Mouse (Mus musculus) liver, embryonic 14.5 days (tissue): ENCODE data around the gene Thrap3. TPM values are rescaled to one million over a fixed set of nuclear protein-coding genes. Genes with fewer than 3 reads are reported as not detected.
"Not testable (repeated sequence)": the region's sequence is repeated elsewhere in the genome, so short reads cannot be mapped to it uniquely, and the experiment has no call there.

ENCODE experiments used
- ATAC-seq: fragments of 200-750 bp; cut with Nextera tagmentation; 2 replicates; pipeline ENCODE4 v1.8.0; 2017; ENCODE audit warnings: moderate number of reproducible peaks, mild to moderate bottlenecking, moderate library complexity; ENCODE audit not compliant: insufficient read depth
- DNase-seq, 3 experiments: peaks; one replicate each; pipeline ENCODE4 v3.0.0-alpha.2; 2012 to 2013; ENCODE audit warnings: low read depth in 3 of 3, low spot score in 3 of 3
- H3K27ac ChIP-seq: fragments of 300-500 bp; sonication (generic); 2 replicates; pipeline ENCODE4 v1.5.1; 2014; ENCODE audit warnings: moderate library complexity, mild to moderate bottlenecking, control low read depth, inconsistent platforms
- H3K27me3 ChIP-seq: fragments of 300-500 bp; sonication (generic); 2 replicates; pipeline ENCODE4 v1.6.1; 2014; ENCODE audit warnings: mild to moderate bottlenecking, low read length, moderate library complexity; ENCODE audit not compliant: control insufficient read depth, insufficient read depth
- H3K36me3 ChIP-seq: fragments of 300-500 bp; sonication (generic); replicated peaks from 2 replicates; pipeline ENCODE4 v1.6.1; 2014; ENCODE audit warnings: low read depth; ENCODE audit not compliant: control insufficient read depth, insufficient read depth
- H3K4me1 ChIP-seq, 2 experiments: fragments of 200-500 bp in 1 of 2; fragments of 300-500 bp in 1 of 2; sonication (generic) in 1 of 2; replicated peaks; 2 replicates each; pipeline ENCODE4 v1.6.1; 2012 to 2014; ENCODE audit warnings: antibody characterized with exemption in 1 of 2, inconsistent platforms in 1 of 2, low read length in 1 of 2; ENCODE audit not compliant: control insufficient read depth in 2 of 2, insufficient read depth in 2 of 2
- H3K4me2 ChIP-seq: fragments of 300-500 bp; sonication (generic); 2 replicates; pipeline ENCODE4 v1.6.1; 2014; ENCODE audit warnings: low read depth, mild to moderate bottlenecking, control low read depth, moderate library complexity
- H3K4me3 ChIP-seq, 2 experiments: fragments of 200-500 bp in 1 of 2; fragments of 300-500 bp in 1 of 2; sonication (generic) in 1 of 2; 2 replicates each; pipeline ENCODE4 v1.5.1; 2012 to 2014; ENCODE audit warnings: low read depth in 2 of 2, low read length in 2 of 2, mild to moderate bottlenecking in 2 of 2, control low read depth in 1 of 2, inconsistent platforms in 1 of 2, moderate library complexity in 1 of 2; ENCODE audit not compliant: insufficient read depth in 1 of 2
- H3K9ac ChIP-seq: fragments of 300-500 bp; sonication (generic); replicated peaks from 2 replicates; pipeline ENCODE4 v1.6.1; 2014; ENCODE audit warnings: mild to moderate bottlenecking, control low read depth, moderate library complexity
- H3K9me3 ChIP-seq: fragments of 300-500 bp; sonication (generic); 2 replicates; pipeline ENCODE4 v1.6.1; 2016; ENCODE audit warnings: low read length, mixed read lengths; ENCODE audit not compliant: control insufficient read depth
- CTCF ChIP-seq: IDR thresholded peaks from 2 replicates; pipeline ENCODE4 v1.5.1; 2016; ENCODE audit warnings: antibody characterized with exemption, low read depth, control low read depth
- EP300 ChIP-seq: IDR thresholded peaks from 2 replicates; pipeline ENCODE4 v1.6.1; 2016; ENCODE audit warnings: antibody characterized with exemption, low read depth
- WGBS: fragments of 180-500 bp; shearing (Covaris S2); extraction: QIAGEN DNeasy Blood & Tissue Kit; methylation state at CpG from one replicate; pipeline ENCODE4 v1.1.7; 2014; ENCODE audit not compliant: insufficient replicate concordance; 5-methylcytosine and 5-hydroxymethylcytosine counted together
- polyA plus RNA-seq, 2 experiments: library from polyadenylated mRNA; depleted of rRNA in 1 of 2; stranded (reverse) in 1 of 2; unstranded in 1 of 2; fragments of >200 nt; fragmentation: Nextera tagmentation in 1 of 2; extraction: Ambion mirVana in 1 of 2; gene quantifications; 2 replicates each; pipeline versions ENCODE4 v1.2.1 to v1.2.3; 2012 to 2014

Gene Thrap3
- polyA plus RNA-seq, 2 experiments, result 62.6 to 77.9 TPM

- 38% methylated on average over 5 of the region's 5 CpGs for WGBS
- Histone ChIP-seq H3K9ac (no peak overlapping the region), H3K27ac (no peak overlapping the region)
Observed at GRCm38 (mm10) chr4:126228144-126228543, 25.6 kb upstream of the Thrap3 start.

GRCm38 (mm10) chr4:126227077-126227761, 24.7 kb upstream of the Thrap3 start:
- peak overlapping the region; percentile 45 for H3K4me2 ChIP-seq
- peaks cover 5% of the 10 kb centered on the region; the same call in 1 of the 2 replicates for H3K27me3 ChIP-seq
- 6% methylated on average over 18 of the region's 18 CpGs for WGBS
- H3K9ac ChIP-seq, result no peak overlapping the region
- TF ChIP-seq EP300, result no peak
- TF ChIP-seq CTCF, result peak; percentile 94
- ATAC-seq (peak; percentile 71), DNase-seq (peak; percentile 53 to 62 (median 61))
- no peak overlapping the region for H3K27ac ChIP-seq
- H3K9me3 ChIP-seq, result no peaks in the 10 kb centered on the region
- no peaks in the 10 kb centered on the region for H3K36me3 ChIP-seq
- H3K4me3 ChIP-seq, result peak overlapping the region; percentile 20 to 30; a peak in 2 of 4 replicates
- H3K4me1 ChIP-seq, result 0 out of 4 replicates have a peak, but pooled peaks cover 0 to 1% of the 10 kb centered on the region in 2 experiments

More at GRCm38 (mm10) chr4:126228144-126228543, 25.6 kb upstream of the Thrap3 start:
- TF ChIP-seq EP300 (no peak), CTCF (no peak)
- H3K27me3 ChIP-seq, result peaks cover 5% of the 10 kb centered on the region; the same call in 1 of the 2 replicates
- DNase-seq, result no peak
- no peaks in the 10 kb centered on the region for H3K9me3 ChIP-seq
- no peaks in the 10 kb centered on the region for H3K36me3 ChIP-seq
- H3K4me2 ChIP-seq, result no peak overlapping the region
- H3K4me3 ChIP-seq, result no peak overlapping the region
- H3K4me1 ChIP-seq, result 0 out of 4 replicates have a peak, but pooled peaks cover 0 to 1% of the 10 kb centered on the region in 2 experiments
- ATAC-seq, result no peak

- Histone ChIP-seq H3K36me3 (no peaks in the 10 kb centered on the region), H3K9me3 (no peaks in the 10 kb centered on the region), H3K27me3 (peaks cover 5% of the 10 kb centered on the region; the same call in 1 of the 2 replicates), H3K4me2 (no peak overlapping the region), H3K9ac (no peak overlapping the region), H3K27ac (no peak overlapping the region), H3K4me3 (no peak overlapping the region), H3K4me1 (0 out of 4 replicates have a peak, but pooled peaks cover 0 to 1% of the 10 kb centered on the region in 2 experiments)
- no peak for ATAC-seq
- 42% methylated on average over 12 of the region's 12 CpGs for WGBS
- no peak for TF ChIP-seq CTCF
- TF ChIP-seq EP300, result no peak
- no peak for DNase-seq
Observed at GRCm38 (mm10) chr4:126226640-126227039, 24.1 kb upstream of the Thrap3 start.

GRCm38 (mm10) chr4:126222631-126223030, 20.1 kb upstream of the Thrap3 start:
- WGBS, result 67% methylated on average over 11 of the region's 11 CpGs
- TF ChIP-seq EP300 (no peak), CTCF (no peak)
- ATAC-seq, result no peak

GRCm38 (mm10) chr4:126220045-126220444, 17.5 kb upstream of the Thrap3 start:
- Histone ChIP-seq H3K27ac (no peak overlapping the region), H3K9me3 (no peaks in the 10 kb centered on the region), H3K27me3 (no peaks in the 10 kb centered on the region), H3K4me2 (no peak overlapping the region), H3K4me3 (no peak overlapping the region), H3K9ac (no peak overlapping the region), H3K36me3 (no peaks in the 10 kb centered on the region), H3K4me1 (no peaks in the 10 kb centered on the region)
- whole genome bisulfite sequencing, result 75% methylated on average over 10 of the region's 10 CpGs
- DNase-seq (no peak), ATAC-seq (no peak)
- TF ChIP-seq CTCF, result no peak
- TF ChIP-seq EP300, result no peak

More at GRCm38 (mm10) chr4:126222631-126223030, 20.1 kb upstream of the Thrap3 start:
- H3K9ac ChIP-seq, result no peak overlapping the region
- no peak overlapping the region for H3K4me2 ChIP-seq
- H3K4me1 ChIP-seq, result 0 out of 4 replicates have a peak, but pooled peaks cover 0 to 1% of the 10 kb centered on the region in 2 experiments
- no peak overlapping the region for H3K27ac ChIP-seq
- no peak for DNase-seq
- no peaks in the 10 kb centered on the region for H3K9me3 ChIP-seq
- H3K27me3 ChIP-seq, result peaks cover 5% of the 10 kb centered on the region; the same call in 1 of the 2 replicates
- H3K4me3 ChIP-seq, result no peak overlapping the region
- no peaks in the 10 kb centered on the region for H3K36me3 ChIP-seq

GRCm38 (mm10) chr4:126219540-126219939, 17.0 kb upstream of the Thrap3 start:
- WGBS, result 36% methylated on average over 3 of the region's 3 CpGs
- DNase-seq, H3K36me3 ChIP-seq, H3K27ac ChIP-seq, H3K4me3 ChIP-seq, H3K4me2 ChIP-seq, ATAC-seq, H3K9ac ChIP-seq, H3K4me1 ChIP-seq, H3K9me3 ChIP-seq, H3K27me3 ChIP-seq: not testable (repeated sequence)
